Mouse (Mus musculus): ENCODE measurements at regions not wholly inside any gene's neighbourhood (a gene's known extent, or its start where the extent isn't known, plus 50 kb on each side); places are given as distances from the start of the nearest gene placed in this dataset.

DNA sequence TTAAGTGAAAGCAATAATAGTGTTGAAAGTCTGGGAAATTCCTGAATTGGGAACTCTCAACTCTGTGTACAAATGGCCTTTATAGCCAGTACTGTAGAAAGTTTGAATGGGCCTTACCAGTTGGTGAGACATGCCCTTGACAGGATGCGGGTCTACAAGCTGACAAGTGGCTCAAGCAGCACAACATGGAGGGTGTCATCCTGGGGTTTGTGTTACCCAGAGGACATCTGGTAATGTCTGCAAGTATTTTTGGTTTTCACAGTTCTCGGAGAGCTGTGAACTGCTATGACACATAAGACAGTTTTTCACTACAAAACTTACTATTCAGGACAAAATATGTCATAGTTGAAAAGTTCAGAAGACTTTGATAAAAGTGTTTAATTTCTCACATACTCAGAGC, 525.7 kb upstream of the A1bg start:
- no peak for TF ChIP-seq POLR2A (IDR thresholded peaks at IDR 0.05; ENCODE audit: extremely low read depth, insufficient read depth, low read length)
- TF ChIP-seq CTCF (IDR thresholded peaks at IDR 0.05; ENCODE audit: extremely low read depth, insufficient read depth, low read length), result no peak
